Mouse (Mus musculus): Measurements from ENCODE around the gene Thsd4.

- TF ChIP-seq CTCF (IDR thresholded peaks at IDR 0.05; ENCODE audit: borderline replicate concordance, control insufficient read depth, extremely low read depth, insufficient read depth, low read length, poor library complexity) (no peak), POLR2A (IDR thresholded peaks at IDR 0.05; ENCODE audit: control insufficient read depth, extremely low read depth, insufficient read depth, low read length, poor library complexity) (no peak)
Measured at GRCm38 (mm10) chr9:60176311-60176710, 345.5 kb downstream of the Thsd4 start.
